Mouse (Mus musculus) myocyte (in vitro differentiated cells): ENCODE results near the gene Pkdcc. TPM values are rescaled to one million over a fixed set of nuclear protein-coding genes. Genes with fewer than 3 reads are reported as not detected.

ENCODE experiments used
- H3K27me3 ChIP-seq: one replicate; pipeline ENCODE4 v1.6.1; 2011; ENCODE audit not compliant: control insufficient read depth, insufficient read depth, insufficient read length
- H3K36me3 ChIP-seq: one replicate; pipeline ENCODE4 v1.6.1; 2011; ENCODE audit not compliant: control insufficient read depth, insufficient read depth
- H3K4me2 ChIP-seq: one replicate; pipeline ENCODE4 v1.6.1; 2011; ENCODE audit warnings: low read depth, control low read depth
- H3K4me3 ChIP-seq: one replicate; pipeline ENCODE4 v1.5.1; 2011; ENCODE audit warnings: mild to moderate bottlenecking, control low read depth, moderate library complexity
- H3K79me2 ChIP-seq: one replicate; pipeline ENCODE4 v1.6.1; 2011; ENCODE audit not compliant: control insufficient read depth, insufficient read depth
- H3ac ChIP-seq: one replicate; pipeline ENCODE4 v1.6.1; 2011; ENCODE audit not compliant: control insufficient read depth, insufficient read length
- CEBPB ChIP-seq: IDR thresholded peaks from 2 replicates; pipeline ENCODE4 v1.6.1; 2011; ENCODE audit warnings: mild to moderate bottlenecking, moderate library complexity; ENCODE audit not compliant: poor library complexity, insufficient read depth, severe bottlenecking
- E2F4 ChIP-seq: IDR thresholded peaks from one replicate; pipeline ENCODE4 v1.6.1; 2011; ENCODE audit warnings: mild to moderate bottlenecking, control low read depth, moderate library complexity; ENCODE audit not compliant: insufficient read depth
- MAX ChIP-seq: IDR thresholded peaks from one replicate; pipeline ENCODE4 v1.6.1; 2011; ENCODE audit warnings: low read depth, mild to moderate bottlenecking, control low read depth
- MYOD1 ChIP-seq, 3 experiments: IDR thresholded peaks; one replicate each; pipeline ENCODE4 v1.6.1; 2011; ENCODE audit warnings: control low read depth in 2 of 3, low read depth in 2 of 3, mild to moderate bottlenecking in 2 of 3, moderate library complexity in 1 of 3; ENCODE audit not compliant: insufficient read length in 2 of 3, control insufficient read depth in 1 of 3
- MYOG ChIP-seq, 3 experiments: IDR thresholded peaks; one replicate each; pipeline ENCODE4 v1.6.1; 2011; ENCODE audit warnings: control low read depth in 2 of 3, low read depth in 2 of 3, mild to moderate bottlenecking in 2 of 3; ENCODE audit not compliant: insufficient read length in 2 of 3, control insufficient read depth in 1 of 3, insufficient read depth in 1 of 3
- POLR2A ChIP-seq: IDR thresholded peaks from one replicate; pipeline ENCODE4 v1.6.1; 2011; ENCODE audit warnings: low read depth, mild to moderate bottlenecking, control low read depth, moderate library complexity; ENCODE audit not compliant: insufficient read length
- POLR2AphosphoS2 ChIP-seq: IDR thresholded peaks from one replicate; pipeline ENCODE4 v1.6.1; 2011; ENCODE audit warnings: low read depth, control low read depth; ENCODE audit not compliant: insufficient read length
- REST ChIP-seq: IDR thresholded peaks from one replicate; pipeline ENCODE4 v1.6.1; 2011; ENCODE audit warnings: mild to moderate bottlenecking, control low read depth, moderate library complexity; ENCODE audit not compliant: insufficient read depth, insufficient read length
- SRF ChIP-seq: IDR thresholded peaks from one replicate; pipeline ENCODE4 v1.6.1; 2011; ENCODE audit warnings: low read depth; ENCODE audit not compliant: control insufficient read depth, insufficient read length
- TCF12 ChIP-seq: IDR thresholded peaks from one replicate; pipeline ENCODE4 v1.6.1; 2011; ENCODE audit warnings: mild to moderate bottlenecking, control low read depth; ENCODE audit not compliant: poor library complexity, insufficient read depth, severe bottlenecking
- TCF3 ChIP-seq: IDR thresholded peaks from one replicate; pipeline ENCODE4 v1.6.1; 2011; ENCODE audit warnings: low read depth, control low read depth; ENCODE audit not compliant: insufficient read length
- USF1 ChIP-seq: IDR thresholded peaks from one replicate; pipeline ENCODE4 v1.6.1; 2011; ENCODE audit warnings: low read depth, mild to moderate bottlenecking, control low read depth, moderate library complexity
- polyA plus RNA-seq: library from polyadenylated mRNA; unstranded; fragments of >200 nt; fragmentation: generic; extraction: Trizol; gene quantifications from one replicate; pipeline ENCODE4 v1.2.1, GENCODE M21; 2012; ENCODE audit warnings: missing spikeins

The Pkdcc gene
- polyA plus RNA-seq, 1 experiment, result 14.1 TPM

- H3K4me2 ChIP-seq, result no peak overlapping the region
- TF ChIP-seq MYOG (IDR thresholded peaks at IDR 0.05; ENCODE audit: control insufficient read depth in 1 of 3, insufficient read depth in 1 of 3, insufficient read length in 2 of 3, low read depth in 2 of 3) (no peak), REST (no peak), TCF3 (no peak)
- no peaks in the 10 kb centered on the region for H3K36me3 ChIP-seq
- H3K27me3 ChIP-seq, result no peaks in the 10 kb centered on the region
- H3K79me2 ChIP-seq, result no peaks in the 10 kb centered on the region
- no peak overlapping the region for H3ac ChIP-seq
- no peak overlapping the region for H3K4me3 ChIP-seq
Measured at GRCm38 (mm10) chr17:83201257-83201656, 13.8 kb upstream of the Pkdcc start.

- Histone ChIP-seq H3ac (no peak overlapping the region), H3K4me2 (no peak overlapping the region), H3K79me2 (no peaks in the 10 kb centered on the region), H3K4me3 (no peak overlapping the region), H3K27me3 (no peaks in the 10 kb centered on the region), H3K36me3 (no peaks in the 10 kb centered on the region)
- no peak for TF ChIP-seq CEBPB
- no peak for TF ChIP-seq REST
- TF ChIP-seq POLR2AphosphoS2, result no peak
- no peak for TF ChIP-seq MYOD1 (IDR thresholded peaks at IDR 0.05; ENCODE audit: control insufficient read depth in 1 of 3, insufficient read length in 2 of 3, low read depth in 2 of 3)
- no peak for TF ChIP-seq POLR2A
- TF ChIP-seq MYOG (IDR thresholded peaks at IDR 0.05; ENCODE audit: control insufficient read depth in 1 of 3, insufficient read depth in 1 of 3, insufficient read length in 2 of 3, low read depth in 2 of 3), result no peak
- no peak for TF ChIP-seq E2F4
- no peak for TF ChIP-seq TCF3
- TF ChIP-seq SRF, result no peak
Measured at GRCm38 (mm10) chr17:83203692-83204383, 11.3 kb upstream of the Pkdcc start.

- Histone ChIP-seq H3K4me2 (no peak overlapping the region), H3K4me3 (no peak overlapping the region), H3K27me3 (no peaks in the 10 kb centered on the region), H3K36me3 (no peaks in the 10 kb centered on the region), H3ac (no peak overlapping the region), H3K79me2 (no peaks in the 10 kb centered on the region)
- TF ChIP-seq MYOG (IDR thresholded peaks at IDR 0.05; ENCODE audit: control insufficient read depth in 1 of 3, insufficient read depth in 1 of 3, insufficient read length in 2 of 3, low read depth in 2 of 3) (no peak), MYOD1 (IDR thresholded peaks at IDR 0.05; ENCODE audit: control insufficient read depth in 1 of 3, insufficient read length in 2 of 3, low read depth in 2 of 3) (no peak), REST (no peak), SRF (no peak), POLR2A (no peak), TCF12 (no peak), CEBPB (no peak), E2F4 (no peak), MAX (no peak), TCF3 (no peak)
Measured at GRCm38 (mm10) chr17:83207296-83207695, 7.8 kb upstream of the Pkdcc start.

GRCm38 (mm10) chr17:83208455-83208854 lies 6.6 kb upstream of the Pkdcc start:
- no peak overlapping the region for H3K4me2 ChIP-seq
- no peaks in the 10 kb centered on the region for H3K36me3 ChIP-seq
- no peaks in the 10 kb centered on the region for H3K27me3 ChIP-seq
- no peak overlapping the region for H3ac ChIP-seq
- no peaks in the 10 kb centered on the region for H3K79me2 ChIP-seq
- H3K4me3 ChIP-seq, result no peak overlapping the region
- TF ChIP-seq SRF, result no peak
- TF ChIP-seq POLR2A, result no peak
- no peak for TF ChIP-seq REST
- no peak for TF ChIP-seq CEBPB
- no peak for TF ChIP-seq USF1
- no peak for TF ChIP-seq TCF12
- no peak for TF ChIP-seq MYOD1 (IDR thresholded peaks at IDR 0.05; ENCODE audit: control insufficient read depth in 1 of 3, insufficient read length in 2 of 3, low read depth in 2 of 3)
- TF ChIP-seq MYOG (IDR thresholded peaks at IDR 0.05; ENCODE audit: control insufficient read depth in 1 of 3, insufficient read depth in 1 of 3, insufficient read length in 2 of 3, low read depth in 2 of 3), result no peak
- TF ChIP-seq POLR2AphosphoS2, result no peak
- TF ChIP-seq E2F4, result no peak
- TF ChIP-seq TCF3, result no peak
- TF ChIP-seq MAX, result no peak

- Histone ChIP-seq H3K4me2 (no peak overlapping the region), H3K4me3 (no peak overlapping the region), H3K79me2 (no peaks in the 10 kb centered on the region), H3ac (no peak overlapping the region), H3K36me3 (no peaks in the 10 kb centered on the region), H3K27me3 (no peaks in the 10 kb centered on the region)
- TF ChIP-seq E2F4 (no peak), MYOD1 (IDR thresholded peaks at IDR 0.05; ENCODE audit: control insufficient read depth in 1 of 3, insufficient read length in 2 of 3, low read depth in 2 of 3) (peak in 2 of 3 experiments; percentile 34 to 62), MYOG (IDR thresholded peaks at IDR 0.05; ENCODE audit: control insufficient read depth in 1 of 3, insufficient read depth in 1 of 3, insufficient read length in 2 of 3, low read depth in 2 of 3) (peak in 2 of 3 experiments; percentile 29 to 71), POLR2A (no peak), SRF (no peak)
Measured at GRCm38 (mm10) chr17:83210531-83210930, 4.6 kb upstream of the Pkdcc start.
